Mouse (Mus musculus): ENCODE measurements around the gene Palm3.

DNA sequence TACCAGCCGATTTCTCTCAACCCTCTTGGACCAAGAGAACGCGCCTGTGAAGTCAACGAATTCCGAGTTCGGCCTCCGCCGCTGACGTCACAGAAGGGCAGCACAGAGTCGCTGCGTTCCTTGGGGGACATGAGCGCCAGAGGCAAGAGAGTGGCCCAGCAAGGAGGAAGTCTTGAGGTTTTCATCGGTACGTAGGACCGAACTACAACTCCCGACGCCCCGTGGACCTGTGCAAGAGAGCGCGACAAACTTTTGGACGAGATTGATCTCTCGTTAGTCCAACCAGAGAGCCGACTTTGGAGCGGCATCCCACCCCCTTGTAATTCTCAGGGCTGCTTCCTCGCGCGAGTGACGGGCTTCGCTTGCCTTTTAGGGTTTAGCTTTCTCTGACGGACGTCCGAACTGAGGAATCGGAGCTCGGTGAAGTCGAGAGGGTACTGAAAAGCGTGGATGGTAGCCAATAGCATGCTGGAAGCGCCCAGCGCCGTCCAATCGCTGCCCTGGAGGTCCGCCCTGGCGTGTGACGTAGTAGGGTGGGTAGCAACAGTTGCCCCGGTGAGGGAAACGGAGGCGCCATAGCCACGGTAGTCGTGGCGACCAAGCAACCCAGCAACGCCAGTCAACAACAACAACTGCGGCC lies 45.1 kb downstream of the Palm3 start, which contains the start of gene Rfx1:
- TF ChIP-seq CTCF (IDR thresholded peaks at IDR 0.05; ENCODE audit: low read depth) (no peak), EP300 (optimal IDR thresholded peaks at IDR 0.05) (peak; percentile 94)

Measured in stomach, postnatal 0 days (tissue).